Mouse (Mus musculus): ENCODE measurements at regions not wholly inside any gene's neighbourhood (a gene's known extent, or its start where the extent isn't known, plus 50 kb on each side); places are given as distances from the start of the nearest gene placed in this dataset.

GRCm38 (mm10) chr1:126880801-126881200 is 50.2 kb upstream of the Nckap5 start:
- no peaks in the 10 kb centered on the region for H3K9me3 ChIP-seq
- WGBS: 93% methylated on average over 3 of the region's 3 CpGs
- no peaks in the 10 kb centered on the region for H3K36me3 ChIP-seq
- no peak overlapping the region for H3K27ac ChIP-seq
- H3K4me1 ChIP-seq (replicated peaks): no peaks in the 10 kb centered on the region
- no peaks in the 10 kb centered on the region for H3K27me3 ChIP-seq (ENCODE audit: insufficient read depth, poor library complexity, severe bottlenecking)
- H3K4me3 ChIP-seq: no peak overlapping the region
- DNase-seq (ENCODE audit: low spot score): no peak

Data from hindbrain, embryonic 10.5 days (tissue).